In genomic region chr5:20791793-20792554, GRCm38 (mm10) we compare ENCODE assay signal across 9 mouse cellular contexts.
DNase-seq lines count a peak whose midpoint lies in the region; ATAC-seq lines count a peak whose summit lies in the region.
"Had no signal": no experiment of that assay in that cellular context is flagged by ENCODE, and none has a peak within 500 bp of the region (broad histone marks: within the 10 kb centered on the region; RNA-seq: fewer than 3 reads in every experiment).

No protein-coding gene starts in this region.

- H3K4me1 ChIP-seq in forebrain, embryonic 10.5 days, result no peaks in the 10 kb centered on the region
- H3K4me1 ChIP-seq: limb, embryonic 12.5 days had no signal

- H3K27me3 ChIP-seq in forebrain, embryonic 10.5 days (ENCODE audit: poor library complexity, severe bottlenecking), result no peaks in the 10 kb centered on the region
- H3K27me3 ChIP-seq: limb, embryonic 12.5 days had no signal

- no peak overlapping the region for H3K4me3 ChIP-seq in forebrain, embryonic 10.5 days
- H3K4me3 ChIP-seq: limb, embryonic 12.5 days had no signal

- no peak overlapping the region for H3K27ac ChIP-seq in forebrain, embryonic 10.5 days
- H3K27ac ChIP-seq: limb, embryonic 12.5 days had no signal

- ATAC-seq in megakaryocyte progenitor cell, adult 5-6 weeks (replicated peaks; ENCODE audit: poor library complexity), result no peak

- peak; percentile 7 for DNase-seq in urinary bladder, postnatal 25 days (ENCODE audit: low spot score)
- DNase-seq in urinary bladder, postnatal 4 days (ENCODE audit: low spot score in 2 of 2), result no peak
- peak; percentile 64 for DNase-seq in gastrocnemius, postnatal 25 days
- peak; percentile 35 to 47 for DNase-seq in kidney, adult 8-10 months
- DNase-seq in thymus, postnatal 25 days, result peak; percentile 20
- no peak for DNase-seq in layer of hippocampus, adult 8-10 months (ENCODE audit: low spot score in 2 of 2)
- no peak for DNase-seq in forebrain, embryonic 10.5 days (ENCODE audit: extremely low spot score, low spot score)

- H3K36me3 ChIP-seq in forebrain, embryonic 10.5 days (replicated peaks), result peaks cover 52% of the 10 kb centered on the region

- no peaks in the 10 kb centered on the region for H3K9me3 ChIP-seq in forebrain, embryonic 10.5 days
- H3K9me3 ChIP-seq: limb, embryonic 12.5 days had no signal

- WGBS in forebrain, embryonic 10.5 days, result 89% methylated on average over 10 of the region's 10 CpGs

Comparison
In these comparisons a context has a peak if more than half of its experiments do, and no peak if none do; other contexts are left out.
1. DNase-seq: peak in urinary bladder, postnatal 25 days (single experiment), gastrocnemius, postnatal 25 days (single experiment), kidney, adult 8-10 months (2 of 2) and thymus, postnatal 25 days (single experiment); none in urinary bladder, postnatal 4 days (0 of 2), layer of hippocampus, adult 8-10 months (0 of 2) and forebrain, embryonic 10.5 days (single experiment).